Mouse (Mus musculus) forebrain, embryonic 14.5 days (tissue): ENCODE measurements around the gene Pcsk1. TPM values are rescaled to one million over a fixed set of nuclear protein-coding genes. Genes with fewer than 3 reads are reported as not detected.

ENCODE experiments used
- ATAC-seq: fragments of 200-750 bp; cut with Nextera tagmentation; 2 replicates; pipeline ENCODE4 v1.8.0; 2017; ENCODE audit warnings: mild to moderate bottlenecking, moderate library complexity
- DNase-seq: peaks from one replicate; pipeline ENCODE4 v3.0.0-alpha.2; 2015; ENCODE audit warnings: low spot score
- H3K27ac ChIP-seq: fragments of 300-500 bp; sonication (generic); 2 replicates; pipeline ENCODE4 v1.5.1; 2014; ENCODE audit warnings: low read depth, mild to moderate bottlenecking, control low read depth, low read length, moderate library complexity
- H3K27me3 ChIP-seq: fragments of 300-500 bp; sonication (generic); replicated peaks from 2 replicates; pipeline ENCODE4 v1.6.1; 2014; ENCODE audit warnings: low read length, control low read depth, mixed read lengths; ENCODE audit not compliant: control insufficient read depth, insufficient read depth
- H3K36me3 ChIP-seq: fragments of 300-500 bp; sonication (generic); 2 replicates; pipeline ENCODE4 v1.6.1; 2014; ENCODE audit warnings: low read length, control low read depth; ENCODE audit not compliant: control insufficient read depth, insufficient read depth
- H3K4me1 ChIP-seq: fragments of 300-500 bp; sonication (generic); 2 replicates; pipeline ENCODE4 v1.6.1; 2014; ENCODE audit warnings: antibody characterized with exemption, low read length, control low read depth; ENCODE audit not compliant: control insufficient read depth, insufficient read depth
- H3K4me2 ChIP-seq: fragments of 300-500 bp; sonication (generic); 2 replicates; pipeline ENCODE4 v1.6.1; 2014; ENCODE audit warnings: mild to moderate bottlenecking, control low read depth, low read length
- H3K4me3 ChIP-seq: fragments of 300-500 bp; sonication (generic); 2 replicates; pipeline ENCODE4 v1.5.1; 2014; ENCODE audit warnings: low read depth, low read length, control low read depth
- H3K9ac ChIP-seq: fragments of 300-500 bp; sonication (generic); 2 replicates; pipeline ENCODE4 v1.6.1; 2014; ENCODE audit warnings: mild to moderate bottlenecking, low read length, control low read depth, moderate library complexity
- H3K9me3 ChIP-seq: fragments of 300-500 bp; sonication (generic); replicated peaks from 2 replicates; pipeline ENCODE4 v1.6.1; 2016; ENCODE audit warnings: low read length, control low read depth, mixed read lengths; ENCODE audit not compliant: control insufficient read depth
- WGBS: fragments of 180-500 bp; shearing (Covaris S2); extraction: QIAGEN DNeasy Blood & Tissue Kit; methylation state at CpG from one replicate; pipeline ENCODE4 v1.1.7; 2014; 5-methylcytosine and 5-hydroxymethylcytosine counted together
- polyA plus RNA-seq: library from polyadenylated mRNA; unstranded; fragments of >200 nt; fragmentation: Nextera tagmentation; extraction: Ambion mirVana; gene quantifications from 2 replicates; pipeline ENCODE4 v1.2.1, GENCODE M21; 2014

The Pcsk1 gene
- 1.2 and 2.2 TPM in 2 replicates for polyA plus RNA-seq

- DNase-seq (peak; percentile 53), ATAC-seq (peak; percentile 77)
- WGBS = under 1% methylated on average over 28 of the region's 28 CpGs
- Histone ChIP-seq H3K4me3 (peak within 1 kb of the TSS; percentile 51), H3K27me3 (no peaks in the 10 kb centered on the region), H3K4me2 (peak within 1 kb of the TSS; percentile 76), H3K27ac (no peak within 1 kb of the TSS), H3K9ac (peak within 1 kb of the TSS; percentile 64), H3K9me3 (no peaks in the 10 kb centered on the region), H3K4me1 (no peaks in the 10 kb centered on the region), H3K36me3 (no peaks in the 10 kb centered on the region)
Measured at GRCm38 (mm10) chr13:75089721-75090410, at the start of gene Pcsk1. TSS of gene Pcsk1 (plus strand) at chr13:75089826.

DNA sequence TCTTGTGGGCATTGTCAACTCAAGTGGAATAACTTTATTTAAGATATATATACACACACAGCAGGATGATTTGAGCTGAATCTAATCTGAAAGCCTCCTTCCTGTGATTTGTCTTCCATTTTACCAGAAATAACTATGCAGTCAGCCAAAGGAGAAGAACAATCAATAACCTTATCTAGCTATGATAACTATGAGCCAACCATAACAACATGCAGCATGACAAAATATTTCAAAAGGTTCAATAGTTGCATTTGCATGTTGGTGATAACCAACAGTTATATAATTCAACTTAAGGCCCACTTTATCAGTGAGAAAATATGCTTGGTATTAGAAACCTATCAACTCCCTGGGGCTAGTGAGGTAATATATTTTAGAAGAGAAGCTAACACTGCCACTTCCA, 30.8 kb upstream of the Pcsk1 start:
- no peak overlapping the region for H3K4me3 ChIP-seq
- ATAC-seq = no peak

GRCm38 (mm10) chr13:75063947-75064346, 25.7 kb upstream of the Pcsk1 start:
- Histone ChIP-seq H3K27ac (no peak overlapping the region), H3K4me2 (no peak overlapping the region), H3K36me3 (no peaks in the 10 kb centered on the region), H3K27me3 (no peaks in the 10 kb centered on the region), H3K9ac (no peak overlapping the region), H3K4me3 (no peak overlapping the region), H3K9me3 (no peaks in the 10 kb centered on the region), H3K4me1 (no peaks in the 10 kb centered on the region)
- DNase-seq (no peak), ATAC-seq (no peak)
- WGBS = 83% methylated on average over 3 of the region's 3 CpGs

More for the DNA sequence above, 30.8 kb upstream of the Pcsk1 start:
- Histone ChIP-seq H3K4me2 (no peak overlapping the region), H3K9ac (no peak overlapping the region), H3K27me3 (no peaks in the 10 kb centered on the region), H3K4me1 (no peaks in the 10 kb centered on the region), H3K27ac (no peak overlapping the region), H3K36me3 (no peaks in the 10 kb centered on the region), H3K9me3 (no peaks in the 10 kb centered on the region)
- DNase-seq = no peak

DNA sequence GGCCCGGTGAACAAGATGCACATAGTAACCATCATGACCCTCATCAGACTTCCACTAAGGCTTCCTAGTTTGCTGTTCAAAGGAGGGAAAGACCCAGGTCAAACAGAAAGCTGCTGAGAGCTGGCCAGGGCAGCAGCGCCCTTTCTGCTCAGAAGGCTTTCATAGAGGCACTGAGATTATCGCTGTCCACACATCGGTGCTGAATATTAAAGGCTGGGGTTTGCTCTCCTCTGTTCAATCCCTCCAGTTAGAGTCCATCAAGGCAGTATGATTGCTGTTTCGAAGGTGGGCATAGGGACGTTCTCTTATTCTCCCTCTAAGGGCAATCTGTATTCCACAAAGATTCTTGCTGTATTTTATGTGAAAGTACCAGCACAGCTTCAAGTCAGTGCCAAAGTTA, 1.0 kb upstream of the Pcsk1 start:
- Histone ChIP-seq H3K4me1 (no peaks in the 10 kb centered on the region), H3K4me3 (no peak overlapping the region), H3K36me3 (no peaks in the 10 kb centered on the region), H3K9ac (no peak overlapping the region), H3K4me2 (no peak overlapping the region), H3K9me3 (no peaks in the 10 kb centered on the region), H3K27ac (no peak overlapping the region), H3K27me3 (no peaks in the 10 kb centered on the region)
- no peak for ATAC-seq
- WGBS = 20% methylated on average over 6 of the region's 6 CpGs
- DNase-seq = peak; percentile 33

GRCm38 (mm10) chr13:75090411-75090779, 769 bp downstream of the Pcsk1 start:
- peak overlapping the region; percentile 51 for H3K4me3 ChIP-seq

GRCm38 (mm10) chr13:75091071-75091470, 1.4 kb downstream of the Pcsk1 start:
- WGBS = 50% methylated on average over 5 of the region's 5 CpGs
- H3K9ac ChIP-seq = no peak overlapping the region

More at GRCm38 (mm10) chr13:75090411-75090779, 769 bp downstream of the Pcsk1 start:
- H3K4me1 ChIP-seq = no peaks in the 10 kb centered on the region
- no peaks in the 10 kb centered on the region for H3K36me3 ChIP-seq
- WGBS = 2% methylated on average over 12 of the region's 12 CpGs
- H3K9me3 ChIP-seq = no peaks in the 10 kb centered on the region
- DNase-seq = peak; percentile 56
- H3K27me3 ChIP-seq = no peaks in the 10 kb centered on the region
- no peak overlapping the region for H3K27ac ChIP-seq
- peak; percentile 73 for ATAC-seq
- H3K4me2 ChIP-seq = peak overlapping the region; percentile 76
- H3K9ac ChIP-seq = peak overlapping the region; percentile 64

GRCm38 (mm10) chr13:75095487-75095886, 5.9 kb downstream of the Pcsk1 start:
- Histone ChIP-seq H3K4me1 (no peaks in the 10 kb centered on the region), H3K4me3 (no peak overlapping the region), H3K36me3 (no peaks in the 10 kb centered on the region), H3K27ac (no peak overlapping the region), H3K9me3 (no peaks in the 10 kb centered on the region), H3K9ac (no peak overlapping the region), H3K4me2 (no peak overlapping the region), H3K27me3 (no peaks in the 10 kb centered on the region)
- ATAC-seq (no peak), DNase-seq (no peak)

More at GRCm38 (mm10) chr13:75091071-75091470, 1.4 kb downstream of the Pcsk1 start:
- Histone ChIP-seq H3K9me3 (no peaks in the 10 kb centered on the region), H3K27me3 (no peaks in the 10 kb centered on the region), H3K36me3 (no peaks in the 10 kb centered on the region), H3K4me2 (peak overlapping the region; percentile 76), H3K4me3 (peak overlapping the region; percentile 51), H3K27ac (no peak overlapping the region), H3K4me1 (no peaks in the 10 kb centered on the region)
- no peak for ATAC-seq
- no peak for DNase-seq

GRCm38 (mm10) chr13:75113114-75113513, 23.5 kb downstream of the Pcsk1 start:
- 50% methylated on average over 2 of the region's 2 CpGs for WGBS
- no peak overlapping the region for H3K4me3 ChIP-seq

GRCm38 (mm10) chr13:75114007-75114424, 24.4 kb downstream of the Pcsk1 start:
- H3K9me3 ChIP-seq = no peaks in the 10 kb centered on the region
- H3K4me2 ChIP-seq = no peak overlapping the region
- no peaks in the 10 kb centered on the region for H3K36me3 ChIP-seq
- ATAC-seq = no peak
- no peaks in the 10 kb centered on the region for H3K4me1 ChIP-seq
- 94% methylated on average over 2 of the region's 2 CpGs for WGBS
- H3K27ac ChIP-seq = no peak overlapping the region
- no peak overlapping the region for H3K4me3 ChIP-seq
- no peak overlapping the region for H3K9ac ChIP-seq
- H3K27me3 ChIP-seq = no peaks in the 10 kb centered on the region
- no peak for DNase-seq

More at GRCm38 (mm10) chr13:75113114-75113513, 23.5 kb downstream of the Pcsk1 start:
- Histone ChIP-seq H3K9me3 (no peaks in the 10 kb centered on the region), H3K4me2 (no peak overlapping the region), H3K36me3 (no peaks in the 10 kb centered on the region), H3K9ac (no peak overlapping the region), H3K27ac (no peak overlapping the region), H3K4me1 (no peaks in the 10 kb centered on the region), H3K27me3 (no peaks in the 10 kb centered on the region)
- no peak for DNase-seq
- no peak for ATAC-seq
